In the genomic region with DNA sequence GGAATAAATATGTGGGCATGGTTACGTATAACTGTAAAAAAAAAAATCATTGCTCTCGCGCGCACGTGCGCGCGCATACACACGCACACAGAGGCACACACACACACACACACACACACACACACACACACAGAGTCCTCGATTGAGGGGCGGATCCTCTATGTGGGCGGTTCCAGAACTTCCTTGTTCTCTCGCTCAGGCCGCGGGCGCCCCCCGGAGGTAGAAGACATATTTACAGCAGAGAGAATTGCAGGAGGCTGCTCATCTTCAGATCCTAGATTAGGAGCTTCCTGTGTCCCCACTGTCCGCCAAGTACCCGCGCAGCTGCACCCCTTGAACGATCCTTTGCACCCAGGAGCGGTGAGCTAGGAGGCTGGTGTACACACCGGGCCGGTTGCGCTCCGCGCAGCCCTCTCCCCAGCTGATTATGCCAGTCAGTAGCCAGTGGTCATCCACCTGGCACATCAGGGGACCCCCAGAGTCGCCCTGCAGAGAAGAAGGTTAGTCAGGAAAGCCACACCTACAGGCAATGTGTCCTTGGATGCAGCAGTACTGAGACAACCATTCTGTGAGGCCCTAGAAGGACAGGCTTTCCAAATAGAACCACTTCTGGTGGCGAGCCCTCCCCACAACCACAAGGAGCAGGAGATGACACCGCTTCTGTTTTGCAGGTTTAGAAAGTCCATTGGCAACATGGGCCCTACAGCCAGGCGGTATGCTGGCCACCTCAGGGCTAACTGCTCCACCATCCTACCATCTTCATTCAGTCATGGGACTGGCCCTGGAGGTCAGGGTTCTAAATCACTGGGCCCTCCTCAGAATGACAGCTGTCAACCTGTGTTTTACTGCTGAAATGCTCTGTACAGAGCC, we compare ENCODE assay signal across 7 mouse cellular contexts. TPM values are rescaled to one million over a fixed set of nuclear protein-coding genes. Genes with fewer than 3 reads are reported as not detected.
A peak's percentile ranks its signal among the peaks of the same experiment; 100 is the strongest.
DNase-seq lines count a peak whose midpoint lies in the region; ATAC-seq and TF ChIP-seq lines count a peak whose summit lies in the region.

No protein-coding gene starts in this region.

- H3K4me2 ChIP-seq in midbrain, embryonic 13.5 days (replicated peaks), result peak overlapping the region; percentile 59

- H3K27ac ChIP-seq in limb, embryonic 10.5 days, result peak overlapping the region; percentile 77
- H3K27ac ChIP-seq in midbrain, embryonic 13.5 days, result no peak overlapping the region
- no peak overlapping the region for H3K27ac ChIP-seq in small intestine, adult 2 months (ENCODE audit: insufficient read depth, low read depth, low read length)

- TF ChIP-seq POLR2A in small intestine, adult 2 months (IDR thresholded peaks at IDR 0.05; ENCODE audit: low read depth, low read length), result peak; percentile 30; the same call in 1 of the 2 replicates

- WGBS in limb, embryonic 10.5 days, result 12% methylated on average over 31 of the region's 31 CpGs
- 11% methylated on average over 31 of the region's 31 CpGs for WGBS in midbrain, embryonic 13.5 days
- WGBS in small intestine, adult 2 months, result 12% methylated on average over 31 of the region's 31 CpGs

- peak overlapping the region; percentile 63 for H3K9ac ChIP-seq in midbrain, embryonic 13.5 days (replicated peaks)

- no peaks in the 10 kb centered on the region for H3K9me3 ChIP-seq in limb, embryonic 10.5 days (replicated peaks)
- H3K9me3 ChIP-seq in midbrain, embryonic 13.5 days, result no peaks in the 10 kb centered on the region

- ATAC-seq in midbrain, embryonic 13.5 days, result peak; percentile 84

- H3K36me3 ChIP-seq in limb, embryonic 10.5 days, result no peaks in the 10 kb centered on the region
- H3K36me3 ChIP-seq in midbrain, embryonic 13.5 days, result no peaks in the 10 kb centered on the region
- no peaks in the 10 kb centered on the region for H3K36me3 ChIP-seq in small intestine, adult 2 months (ENCODE audit: control insufficient read depth, insufficient read depth, low read length)

- H3K4me1 ChIP-seq in limb, embryonic 10.5 days, result peaks cover 12% of the 10 kb centered on the region
- peaks cover 8% of the 10 kb centered on the region; the same call in 1 of the 2 replicates for H3K4me1 ChIP-seq in midbrain, embryonic 13.5 days (replicated peaks)
- H3K4me1 ChIP-seq in small intestine, adult 2 months (ENCODE audit: control insufficient read depth, insufficient read depth, insufficient read length, low read length), result peaks cover 23% of the 10 kb centered on the region

- peak; percentile 89 for DNase-seq in adrenal gland, adult 8-10 months
- peak; percentile 93 for DNase-seq in embryo, embryonic 9.5 days (ENCODE audit: extremely low spot score)
- DNase-seq in heart, adult 11 months, result peak; percentile 97
- DNase-seq in kidney, adult 11 months, result peak; percentile 87
- DNase-seq in limb, embryonic 10.5 days (ENCODE audit: low spot score), result peak; percentile 92

- H3K4me3 ChIP-seq in limb, embryonic 10.5 days, result peak overlapping the region; percentile 42
- peak overlapping the region; percentile 31 for H3K4me3 ChIP-seq in midbrain, embryonic 13.5 days (replicated peaks)
- no peak overlapping the region for H3K4me3 ChIP-seq in small intestine, adult 2 months (ENCODE audit: low read depth, low read length)

- H3K27me3 ChIP-seq in limb, embryonic 10.5 days (ENCODE audit: low read depth, poor library complexity, severe bottlenecking), result peaks cover 6% of the 10 kb centered on the region; the same call in 1 of the 2 replicates
- peaks cover 11% of the 10 kb centered on the region; the same call in 1 of the 2 replicates for H3K27me3 ChIP-seq in midbrain, embryonic 13.5 days
- no peaks in the 10 kb centered on the region for H3K27me3 ChIP-seq in small intestine, adult 2 months (ENCODE audit: control insufficient read depth, insufficient read depth, low read length)

- peak; percentile 80; the same call in 1 of the 2 replicates for TF ChIP-seq CTCF in small intestine, adult 2 months (IDR thresholded peaks at IDR 0.05; ENCODE audit: extremely low read depth, insufficient read length, insufficient replicate concordance, low read depth, low read length)

RNA-seq across cellular contexts. Expression of a gene that starts 4.1 kb away (rescaled TPM):
- not detected for total RNA-seq in adrenal gland, adult 8-10 months (2022)
- polyA plus RNA-seq in limb, embryonic 10.5 days (2016; fragmentation: Nextera tagmentation; extraction: Ambion mirVana), result 1.3 and 1.7 TPM in 2 replicates
- polyA plus RNA-seq in midbrain, embryonic 13.5 days (2015; fragmentation: Nextera tagmentation; extraction: Ambion mirVana), result 0.12 TPM in 1 of 2 replicates, not detected in the other
- 0.06 and 0.25 TPM in 2 replicates for polyA plus RNA-seq in small intestine, adult 2 months (2012; rRNA removed)

RNA-seq across cellular contexts. Expression of a gene that starts 13.4 kb away (rescaled TPM):
- under 1 TPM in 3 of 4 experiments, not detected in 1; 0.19 to 0.41 (median 0.31) TPM for total RNA-seq in adrenal gland, adult 8-10 months (2022)
- not detected in 2 replicates for polyA plus RNA-seq in limb, embryonic 10.5 days (2016; fragmentation: Nextera tagmentation; extraction: Ambion mirVana)
- not detected in 2 replicates for polyA plus RNA-seq in midbrain, embryonic 13.5 days (2015; fragmentation: Nextera tagmentation; extraction: Ambion mirVana)
- 22.9 and 150 TPM in 2 replicates for polyA plus RNA-seq in small intestine, adult 2 months (2012; rRNA removed)

RNA-seq across cellular contexts. Expression of a gene that starts 38.7 kb away (rescaled TPM):
- total RNA-seq in adrenal gland, adult 8-10 months (2022), result not detected
- not detected in 2 replicates for polyA plus RNA-seq in limb, embryonic 10.5 days (2016; fragmentation: Nextera tagmentation; extraction: Ambion mirVana)
- polyA plus RNA-seq in midbrain, embryonic 13.5 days (2015; fragmentation: Nextera tagmentation; extraction: Ambion mirVana), result not detected in 2 replicates
- polyA plus RNA-seq in small intestine, adult 2 months (2012; rRNA removed), result not detected in 2 replicates

RNA-seq across cellular contexts. Expression of a gene that starts 44.1 kb away (rescaled TPM):
- total RNA-seq in adrenal gland, adult 8-10 months (2022), result under 1 TPM in 1 of 4 experiments, not detected in 3; 0.70 TPM
- 0.20 TPM in 1 of 2 replicates, not detected in the other for polyA plus RNA-seq in limb, embryonic 10.5 days (2016; fragmentation: Nextera tagmentation; extraction: Ambion mirVana)
- polyA plus RNA-seq in midbrain, embryonic 13.5 days (2015; fragmentation: Nextera tagmentation; extraction: Ambion mirVana), result 0.32 and 0.54 TPM in 2 replicates
- 3.9 and 4.0 TPM in 2 replicates for polyA plus RNA-seq in small intestine, adult 2 months (2012; rRNA removed)

RNA-seq across cellular contexts. Expression of a gene that starts 52.3 kb away (rescaled TPM):
- total RNA-seq in adrenal gland, adult 8-10 months (2022), result not detected
- polyA plus RNA-seq in limb, embryonic 10.5 days (2016; fragmentation: Nextera tagmentation; extraction: Ambion mirVana), result not detected in 2 replicates
- not detected in 2 replicates for polyA plus RNA-seq in midbrain, embryonic 13.5 days (2015; fragmentation: Nextera tagmentation; extraction: Ambion mirVana)
- not detected in 2 replicates for polyA plus RNA-seq in small intestine, adult 2 months (2012; rRNA removed)

Comparison
In these comparisons a context has a peak if more than half of its experiments do, and no peak if none do; other contexts are left out.
1. RNA of a gene that starts 13.4 kb away (polyA plus RNA-seq): 22.9 to 150 TPM in small intestine, adult 2 months; not detected in midbrain, embryonic 13.5 days and not detected in limb, embryonic 10.5 days; every median in the first group is over 10 times any median in the second.
2. Peak in every context shown above with its lines, with median percentiles within 50 percentile points of each other: DNase-seq.